Mouse (Mus musculus): ENCODE results near the gene Rtn1.

The Rtn1 gene

GRCm38 (mm10) chr12:72234151-72234550 is 174.7 kb downstream of the Rtn1 start:
- no peak for DNase-seq (ENCODE audit: inconsistent age in 2 of 2, low spot score in 1 of 2)

- no peak for DNase-seq (ENCODE audit: inconsistent age in 2 of 2, low spot score in 1 of 2)
Measured at GRCm38 (mm10) chr12:72232826-72233790, 175.7 kb downstream of the Rtn1 start.

GRCm38 (mm10) chr12:72232176-72232575 is 176.7 kb downstream of the Rtn1 start:
- no peak for DNase-seq (ENCODE audit: inconsistent age in 2 of 2, low spot score in 1 of 2)

GRCm38 (mm10) chr12:72229451-72230196 is 179.2 kb downstream of the Rtn1 start:
- no peak for DNase-seq (ENCODE audit: inconsistent age in 2 of 2, low spot score in 1 of 2)

- DNase-seq (ENCODE audit: inconsistent age in 2 of 2, low spot score in 1 of 2): no peak
Measured at GRCm38 (mm10) chr12:72227731-72228130, 181.1 kb downstream of the Rtn1 start.

- DNase-seq (ENCODE audit: inconsistent age in 2 of 2, low spot score in 1 of 2): no peak
Measured at GRCm38 (mm10) chr12:72225371-72225770, 183.5 kb downstream of the Rtn1 start.

- DNase-seq (ENCODE audit: inconsistent age in 2 of 2, low spot score in 1 of 2): no peak
Measured at GRCm38 (mm10) chr12:72223557-72224102, 185.2 kb downstream of the Rtn1 start.

- no peak for DNase-seq (ENCODE audit: inconsistent age in 2 of 2, low spot score in 1 of 2)
Measured at GRCm38 (mm10) chr12:72213554-72213953, 195.3 kb downstream of the Rtn1 start.

- no peak for DNase-seq (ENCODE audit: inconsistent age in 2 of 2, low spot score in 1 of 2)
Measured at GRCm38 (mm10) chr12:72200828-72201227, 208.0 kb downstream of the Rtn1 start.

- DNase-seq (ENCODE audit: inconsistent age in 2 of 2, low spot score in 1 of 2): peak in 1 of 2 experiments; percentile 21
Measured at GRCm38 (mm10) chr12:72197925-72198486, 210.8 kb downstream of the Rtn1 start.

GRCm38 (mm10) chr12:72197434-72197833 is 211.4 kb downstream of the Rtn1 start:
- no peak for DNase-seq (ENCODE audit: inconsistent age in 2 of 2, low spot score in 1 of 2)

- DNase-seq (ENCODE audit: inconsistent age in 2 of 2, low spot score in 1 of 2): no peak
Measured at GRCm38 (mm10) chr12:72184929-72185328, 223.9 kb downstream of the Rtn1 start, which contains the start of gene Ccdc175. Gene Ccdc175 (minus strand): TSS chr12:72185029.

GRCm38 (mm10) chr12:72179561-72179960 is 229.3 kb downstream of the Rtn1 start:
- no peak for DNase-seq (ENCODE audit: inconsistent age in 2 of 2, low spot score in 1 of 2)

- no peak for DNase-seq (ENCODE audit: inconsistent age in 2 of 2, low spot score in 1 of 2)
Measured at GRCm38 (mm10) chr12:72178322-72178721, 230.5 kb downstream of the Rtn1 start.

Data from adrenal gland, adult (tissue).